Mouse (Mus musculus) adrenal gland (tissue): ENCODE measurements around the gene Nif3l1.

Source experiments
- intact Hi-C: fragments of 180-260 bp; cut with DNase I; formaldehyde crosslinking; loops from one replicate; pipeline ENCODE4 v1.15.1; 2025
- long read RNA-seq, 2 experiments: library from polyadenylated mRNA; unstranded; transcript quantifications; one replicate each; pipeline ENCODE4 v2.0.0; 2020; ENCODE audit warnings: borderline replicate concordance in 1 of 2; ENCODE audit not compliant: insufficient replicate concordance in 1 of 2

Nif3l1 gene
- long read RNA-seq, experiment 1, transcript Nif3l1-201 (7 exons, 3,769 nt), result major isoform, 19 of 24 reads
- long read RNA-seq, experiment 1, partial matches to known transcripts, result 1 of 24 reads
- long read RNA-seq, experiment 1, other reads (novel, unspliced or antisense), result 4 of 24 reads
- long read RNA-seq, experiment 2, transcript Nif3l1-201 (7 exons, 3,769 nt), result major isoform, 18 of 23 reads
- long read RNA-seq, experiment 2, partial matches to known transcripts, result 1 of 23 reads
- long read RNA-seq, experiment 2, other reads (novel, unspliced or antisense), result 1 of 23 reads

DNA sequence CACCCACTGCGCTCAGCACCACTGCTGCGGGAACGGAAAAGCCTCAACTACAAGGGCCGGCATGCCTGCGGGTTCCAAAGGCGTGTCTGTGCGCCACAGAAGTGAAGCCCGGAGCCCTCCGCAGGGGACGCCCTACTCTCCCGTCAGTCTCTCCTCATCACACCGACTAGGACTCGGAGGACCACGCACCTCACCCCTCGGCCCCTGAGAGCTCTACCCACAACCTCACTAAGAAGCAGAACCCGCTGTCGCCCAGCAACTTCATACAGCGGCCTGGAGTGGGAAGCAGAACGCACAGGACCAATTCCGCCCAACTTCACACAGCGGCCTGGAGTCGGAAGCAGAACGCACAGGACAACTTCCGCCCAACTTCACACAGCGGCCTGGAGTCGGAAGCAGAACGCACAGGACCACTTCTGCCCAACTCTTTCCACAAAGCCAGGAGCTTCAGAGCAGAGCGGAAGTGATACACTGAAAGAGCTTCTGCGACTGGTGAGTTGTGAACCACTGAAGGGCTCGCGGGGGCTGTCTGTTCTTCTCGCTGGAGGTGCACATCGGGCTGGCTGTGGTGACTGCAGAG, at the start of gene Nif3l1, which contains the start of gene Ppil3:
Gene Nif3l1, plus strand, starts transcription at position 9 of the 580 bp plus-strand sequence.
Gene Ppil3, minus strand, starts transcription at position 344 of the 580 bp plus-strand sequence.
- intact Hi-C loops, result no loop called here

GRCm38 (mm10) chr1:58395341-58395740, 49.6 kb upstream of the Nif3l1 start:
- intact Hi-C loops, result no loop called here

- intact Hi-C loops, result no loop called here
These were observed 48.8 kb upstream of the Nif3l1 start for GRCm38 (mm10) chr1:58396179-58396578.

DNA sequence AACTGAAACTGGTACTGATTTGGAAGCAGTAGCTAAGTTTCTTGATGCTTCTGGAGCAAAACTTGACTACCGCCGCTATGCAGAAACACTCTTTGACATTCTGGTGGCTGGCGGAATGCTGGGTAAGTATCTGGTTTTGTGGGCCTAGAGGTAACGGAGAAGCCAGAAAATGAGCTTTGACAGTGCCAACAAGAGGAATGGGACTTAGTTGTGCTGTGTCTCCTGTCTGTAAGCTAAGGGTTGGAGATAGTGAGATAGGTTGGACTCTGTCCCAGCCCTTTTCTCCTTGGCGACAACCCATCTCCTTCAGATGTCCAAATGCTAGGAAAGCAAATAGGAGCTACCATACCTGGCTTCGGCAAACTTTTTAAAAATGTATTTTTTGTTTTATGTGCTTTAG, 47.2 kb upstream of the Nif3l1 start:
- intact Hi-C loops, result no loop called here

- intact Hi-C loops, result no loop called here
These were observed 43.6 kb upstream of the Nif3l1 start for GRCm38 (mm10) chr1:58401396-58401795.

DNA sequence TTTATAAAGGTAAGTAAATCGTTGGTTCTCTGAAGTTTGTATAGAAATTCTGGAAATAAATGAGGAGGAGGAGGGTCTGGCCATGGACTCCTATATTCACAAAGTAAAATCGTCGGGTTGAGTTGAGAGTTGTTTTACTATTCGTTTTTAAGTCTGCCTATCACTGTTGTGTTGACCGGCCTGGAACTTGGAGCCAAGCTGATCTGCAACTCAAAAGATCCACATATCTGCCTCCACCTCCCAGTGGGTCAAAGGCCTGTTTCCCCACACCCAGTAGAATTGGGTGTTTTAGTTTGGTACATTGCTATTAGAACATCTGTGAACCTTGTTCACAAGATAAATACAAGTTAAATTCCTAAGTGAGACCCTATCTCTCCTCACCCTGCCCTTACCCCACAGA, 41.2 kb upstream of the Nif3l1 start:
- intact Hi-C loops, result no loop called here

GRCm38 (mm10) chr1:58407321-58407720, 37.6 kb upstream of the Nif3l1 start:
- intact Hi-C loops, result no loop called here

- intact Hi-C loops, result no loop called here
These were observed 36.8 kb upstream of the Nif3l1 start for GRCm38 (mm10) chr1:58408141-58408540.

- intact Hi-C loops, result no loop called here
These were observed 35.3 kb upstream of the Nif3l1 start for GRCm38 (mm10) chr1:58409553-58410197.

DNA sequence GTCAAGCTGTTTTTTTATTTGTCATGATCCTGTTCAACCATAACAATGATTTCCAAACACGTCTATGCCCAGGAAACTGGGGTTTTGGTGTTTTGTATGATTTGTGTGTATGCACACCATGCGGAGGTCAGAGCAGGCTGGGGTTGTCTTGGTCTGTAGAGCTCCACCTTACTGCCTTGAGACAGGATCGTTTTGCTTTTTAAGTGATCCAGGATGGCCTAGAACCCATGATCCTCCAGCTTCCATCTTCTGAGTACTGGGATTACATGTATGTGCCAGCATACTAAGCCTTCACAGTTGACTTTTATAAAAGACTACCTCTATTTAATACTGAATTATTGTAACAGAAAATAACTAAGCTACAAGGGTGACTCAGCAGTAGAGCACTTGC, 34.8 kb upstream of the Nif3l1 start:
- intact Hi-C loops, result no loop called here

DNA sequence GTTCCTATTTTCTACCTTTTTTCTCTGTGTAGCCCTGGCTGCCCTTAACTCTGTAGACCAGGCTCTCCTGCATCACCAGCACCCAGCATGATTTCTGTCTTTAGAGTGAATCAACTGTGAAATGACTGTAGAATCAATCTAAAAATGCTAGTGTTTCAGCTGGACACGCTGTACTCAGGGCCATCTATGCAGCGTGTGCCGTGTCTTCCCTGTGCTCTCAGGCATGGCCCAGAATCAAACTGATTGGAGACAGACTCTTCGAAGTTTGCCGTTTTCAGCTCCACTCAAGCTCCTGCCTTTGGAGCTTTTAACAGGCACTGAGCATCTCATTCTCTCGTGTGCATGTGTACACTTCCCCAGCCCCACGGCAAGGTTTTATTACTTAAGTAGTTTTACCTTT, 34.2 kb upstream of the Nif3l1 start:
- intact Hi-C loops, result no loop called here

DNA sequence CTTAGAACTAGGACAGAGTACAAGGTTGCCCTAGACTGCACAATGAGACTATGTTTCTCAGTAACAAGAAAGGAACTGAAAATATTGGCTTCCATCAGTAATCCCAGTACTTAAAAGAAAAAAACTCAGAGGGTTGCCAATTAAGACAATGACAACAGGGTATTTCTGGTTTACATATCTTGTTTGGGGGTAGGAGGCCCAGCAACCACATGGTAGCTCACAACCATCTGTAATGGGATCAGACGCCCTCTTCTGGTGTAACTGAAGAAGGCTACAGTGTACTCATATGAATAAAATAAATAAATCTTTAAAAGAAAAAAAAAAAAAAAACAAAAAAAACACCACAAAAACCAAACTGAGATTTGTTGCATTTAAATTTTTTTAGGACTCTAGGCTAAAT, 29.5 kb upstream of the Nif3l1 start:
- intact Hi-C loops, result no loop called here

DNA sequence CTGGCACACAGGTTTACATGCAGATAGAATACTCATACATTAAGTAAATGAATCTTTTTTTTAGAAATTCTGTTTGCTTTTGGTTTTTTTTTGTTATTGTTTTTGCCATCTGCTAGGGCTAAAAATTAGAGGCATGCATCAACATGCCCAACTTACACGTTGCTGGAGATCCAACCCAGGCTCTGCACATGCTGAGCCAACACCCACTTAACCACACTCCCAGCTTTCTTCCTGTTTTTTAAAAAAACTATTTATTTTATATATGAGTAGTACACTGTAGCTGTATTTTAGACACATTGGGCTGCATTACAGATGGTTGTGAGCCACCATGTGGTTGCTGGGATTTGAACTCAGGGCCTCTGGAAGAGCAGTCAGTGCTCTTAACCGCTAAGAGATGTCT, 28.9 kb upstream of the Nif3l1 start:
- intact Hi-C loops, result no loop called here

- intact Hi-C loops, result no loop called here
These were observed 24.9 kb upstream of the Nif3l1 start for GRCm38 (mm10) chr1:58420032-58420431.

DNA sequence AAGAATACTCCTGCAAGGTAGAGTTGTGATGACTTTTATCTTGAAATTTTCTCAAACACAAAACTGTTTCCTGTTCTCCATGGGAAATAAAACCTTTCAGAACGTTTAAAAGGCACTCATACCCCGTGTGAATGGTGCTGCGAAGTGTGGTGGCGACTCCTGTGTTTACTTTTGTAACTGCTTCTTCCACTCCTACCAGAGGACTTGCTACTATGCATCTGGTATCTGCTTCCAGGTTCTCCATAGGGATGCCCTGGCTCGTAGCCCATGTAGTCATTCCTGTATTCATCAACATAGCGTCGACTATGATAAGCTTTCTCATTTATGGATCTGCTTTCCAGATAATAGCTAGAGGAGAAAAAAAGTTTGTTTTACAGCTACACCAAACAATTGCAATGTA, 24.0 kb upstream of the Nif3l1 start:
- intact Hi-C loops, result no loop called here

DNA sequence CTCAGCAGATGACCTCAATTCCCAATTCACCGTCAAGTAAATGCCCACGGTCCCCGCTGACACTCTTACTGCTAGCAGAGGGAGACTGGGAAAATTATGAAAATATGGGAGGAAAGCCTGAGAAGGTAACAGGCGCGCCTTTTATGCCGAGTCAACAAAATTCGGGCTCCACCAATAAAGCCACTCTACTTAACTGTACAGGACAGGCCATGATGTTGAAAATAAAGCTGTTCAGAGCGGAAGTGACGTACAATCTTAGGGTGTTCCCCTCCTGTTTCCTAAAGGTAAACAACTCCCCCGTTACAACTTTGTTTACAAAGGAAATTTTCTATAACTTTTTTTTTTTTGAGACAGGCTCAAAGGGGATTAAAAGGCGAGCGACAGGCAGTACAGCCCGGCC, 22.1 kb upstream of the Nif3l1 start:
- intact Hi-C loops, result no loop called here

DNA sequence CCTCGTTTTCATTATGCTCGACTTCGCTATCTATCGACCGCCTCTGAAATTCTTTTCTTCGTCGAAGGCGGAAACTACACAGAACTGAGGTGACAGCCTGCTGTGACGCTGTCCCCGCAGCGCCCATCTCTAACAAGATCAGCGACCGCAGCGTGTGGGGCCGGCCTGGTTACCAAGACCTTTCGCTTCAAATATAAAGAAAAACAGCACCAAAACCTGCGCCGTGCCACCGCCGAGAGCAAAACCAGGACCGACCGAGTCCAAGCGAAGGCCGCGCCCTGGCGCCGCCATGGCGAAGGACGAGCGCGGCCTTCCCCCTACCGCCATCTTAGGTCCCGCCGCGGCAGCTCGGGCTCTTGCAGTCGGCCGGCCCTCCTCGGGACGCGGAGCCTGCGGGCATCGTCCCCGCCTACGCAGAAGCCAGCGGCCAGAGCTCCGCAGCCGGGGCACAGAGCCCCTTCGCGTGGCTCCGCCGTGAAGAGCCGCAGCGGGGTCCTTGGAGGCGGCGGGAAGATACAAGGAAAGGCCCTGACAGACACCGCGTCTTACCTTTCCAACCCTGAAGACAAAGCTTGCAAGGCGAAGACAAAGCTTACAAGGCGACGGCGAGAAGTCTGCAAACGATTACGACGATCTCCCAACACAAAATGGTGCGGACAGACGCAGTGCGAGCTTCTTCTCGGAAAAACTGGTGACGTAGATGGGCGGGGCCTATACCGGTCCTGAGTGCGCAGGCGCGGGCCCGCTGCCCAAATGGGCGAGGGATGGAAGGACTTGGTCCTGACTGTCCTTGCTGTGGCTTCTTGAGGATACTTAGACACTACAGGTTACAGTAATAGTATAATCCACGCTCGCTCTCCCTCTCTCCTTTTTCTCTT, 21.3 kb upstream of the Nif3l1 start, which contains the start of gene Clk1:
Gene Clk1, minus strand, starts transcription at position 696 of the 878 bp plus-strand sequence.
- intact Hi-C loops, result no loop called here

DNA sequence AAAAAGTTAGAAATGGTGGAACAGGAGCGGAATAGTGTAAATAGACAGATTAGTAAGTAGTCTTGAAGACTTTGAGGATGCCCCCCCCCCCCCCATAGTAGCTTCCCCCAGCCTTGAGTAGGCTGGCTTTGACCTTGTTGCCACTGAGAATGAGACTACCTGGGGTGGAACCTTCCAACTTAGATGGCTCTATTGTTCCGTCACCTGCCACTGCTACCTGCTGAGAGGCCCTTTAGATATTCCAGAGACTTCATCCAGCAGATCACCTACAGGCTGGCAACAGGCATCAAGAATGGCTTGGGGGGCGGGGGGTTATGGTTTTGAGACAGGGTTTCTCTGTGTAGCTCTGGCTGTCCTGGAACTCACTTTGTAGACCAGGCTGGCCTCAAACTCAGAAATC, 20.4 kb upstream of the Nif3l1 start:
- intact Hi-C loops, result no loop called here

GRCm38 (mm10) chr1:58444691-58445090, 260 bp upstream of the Nif3l1 start:
- intact Hi-C loops, result no loop called here

- intact Hi-C loops, result no loop called here
These were observed 910 bp downstream of the Nif3l1 start for GRCm38 (mm10) chr1:58445861-58446260.

DNA sequence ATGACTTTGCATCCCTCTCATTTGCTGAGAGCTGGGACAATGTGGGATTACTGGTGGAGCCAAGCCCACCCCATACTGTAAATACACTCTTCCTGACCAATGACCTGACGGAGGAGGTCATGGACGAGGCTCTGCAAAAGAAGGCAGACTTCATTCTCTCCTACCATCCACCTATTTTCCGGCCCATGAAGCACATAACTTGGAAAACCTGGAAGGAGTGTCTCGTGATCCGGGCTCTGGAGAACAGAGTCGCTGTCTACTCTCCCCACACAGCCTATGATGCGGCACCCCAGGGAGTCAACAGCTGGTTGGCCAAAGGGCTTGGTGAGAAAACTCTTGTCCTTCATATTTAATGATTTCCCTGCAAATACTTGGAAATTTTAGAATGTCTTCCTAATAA, 2.8 kb downstream of the Nif3l1 start:
- intact Hi-C loops, result no loop called here

- intact Hi-C loops, result no loop called here
These were observed 3.4 kb downstream of the Nif3l1 start for GRCm38 (mm10) chr1:58448396-58448795.
